Mouse (Mus musculus) regulatory T cell (primary cell): ENCODE data around the gene Enah.

Source experiments
- in situ Hi-C: fragments of 300-600 bp; cut with MboI, MseI; formaldehyde crosslinking; loops from one replicate; pipeline ENCODE4 v1.15.1; 2025; ENCODE audit warnings: high pct_unique_total_duplicates

The Enah gene

GRCm38 (mm10) chr1:182019926-182020801, at the start of gene Enah:
Gene Enah, minus strand, starts transcription at chr1:182019990.
- in situ Hi-C loops, result no loop called here

- in situ Hi-C loops, result loop anchor here (25.0 kb wide), 1 partner anchor 1906 kb away; no protein-coding TSS in a partner anchor
These were observed 48.3 kb upstream of the Enah start for GRCm38 (mm10) chr1:182068136-182068535.

GRCm38 (mm10) chr1:182066527-182067465, 47.0 kb upstream of the Enah start:
- in situ Hi-C loops, result loop anchor here (25.0 kb wide), 1 partner anchor 1904 kb away; no protein-coding TSS in a partner anchor

GRCm38 (mm10) chr1:182063716-182064115, 43.9 kb upstream of the Enah start:
- in situ Hi-C loops, result loop anchor here (25.0 kb wide), 1 partner anchor 1901 kb away; no protein-coding TSS in a partner anchor

- in situ Hi-C loops, result loop anchor here (25.0 kb wide), 1 partner anchor 1900 kb away; no protein-coding TSS in a partner anchor
These were observed 43.0 kb upstream of the Enah start for GRCm38 (mm10) chr1:182062801-182063200.

- in situ Hi-C loops, result loop anchor here (25.0 kb wide), 1 partner anchor 1899 kb away; no protein-coding TSS in a partner anchor
These were observed 41.4 kb upstream of the Enah start for GRCm38 (mm10) chr1:182061203-182061602.

GRCm38 (mm10) chr1:182059806-182060205, 40.0 kb upstream of the Enah start:
- in situ Hi-C loops, result loop anchor here (25.0 kb wide), 1 partner anchor 1898 kb away; no protein-coding TSS in a partner anchor

GRCm38 (mm10) chr1:182057998-182058397, 38.2 kb upstream of the Enah start:
- in situ Hi-C loops, result loop anchor here (25.0 kb wide), 1 partner anchor 1896 kb away; no protein-coding TSS in a partner anchor

- in situ Hi-C loops, result loop anchor here (25.0 kb wide), 1 partner anchor 1893 kb away; no protein-coding TSS in a partner anchor
These were observed 35.3 kb upstream of the Enah start for GRCm38 (mm10) chr1:182055122-182055521.

GRCm38 (mm10) chr1:182054651-182055050, 34.9 kb upstream of the Enah start:
- in situ Hi-C loops, result loop anchor here (25.0 kb wide), 1 partner anchor 1892 kb away; no protein-coding TSS in a partner anchor

- in situ Hi-C loops, result loop anchor here (25.0 kb wide), 1 partner anchor 1891 kb away; no protein-coding TSS in a partner anchor
These were observed 33.2 kb upstream of the Enah start for GRCm38 (mm10) chr1:182052973-182053372.

- in situ Hi-C loops, result loop anchor here (25.0 kb wide), 1 partner anchor 1890 kb away; no protein-coding TSS in a partner anchor
These were observed 32.6 kb upstream of the Enah start for GRCm38 (mm10) chr1:182052385-182052784.

GRCm38 (mm10) chr1:182049813-182050212, 30.0 kb upstream of the Enah start:
- in situ Hi-C loops, result loop anchor here (25.0 kb wide), 1 partner anchor 1888 kb away; no protein-coding TSS in a partner anchor

- in situ Hi-C loops, result no loop called here
These were observed 28.3 kb upstream of the Enah start for GRCm38 (mm10) chr1:182048101-182048500.

- in situ Hi-C loops, result no loop called here
These were observed 27.4 kb upstream of the Enah start for GRCm38 (mm10) chr1:182047016-182047690.

GRCm38 (mm10) chr1:182045208-182045607, 25.4 kb upstream of the Enah start:
- in situ Hi-C loops, result no loop called here

- in situ Hi-C loops, result no loop called here
These were observed 20.7 kb upstream of the Enah start for GRCm38 (mm10) chr1:182040538-182040937.

- in situ Hi-C loops, result no loop called here
These were observed 12.0 kb upstream of the Enah start for GRCm38 (mm10) chr1:182031757-182032156.

- in situ Hi-C loops, result no loop called here
These were observed 11.3 kb upstream of the Enah start for GRCm38 (mm10) chr1:182031066-182031465.

GRCm38 (mm10) chr1:182029989-182030649, 10.3 kb upstream of the Enah start:
- in situ Hi-C loops, result no loop called here
